Mouse (Mus musculus) neural tube, embryonic 15.5 days (tissue): Measurements from ENCODE around the gene Tmem252. TPM values are rescaled to one million over a fixed set of nuclear protein-coding genes. Genes with fewer than 3 reads are reported as not detected.

Experiments
- ATAC-seq: fragments of 200-750 bp; cut with Nextera tagmentation; 2 replicates; pipeline ENCODE4 v1.8.0; 2017; ENCODE audit warnings: mild to moderate bottlenecking, moderate TSS enrichment, moderate library complexity; ENCODE audit not compliant: low FRiP score
- H3K27ac ChIP-seq: fragments of 300-500 bp; sonication (generic); replicated peaks from 2 replicates; pipeline ENCODE4 v1.5.1; 2015; ENCODE audit warnings: mild to moderate bottlenecking, inconsistent platforms
- H3K27me3 ChIP-seq: fragments of 300-500 bp; sonication (generic); replicated peaks from 2 replicates; pipeline ENCODE4 v1.6.1; 2015; ENCODE audit warnings: inconsistent platforms
- H3K36me3 ChIP-seq: fragments of 300-500 bp; sonication (generic); 2 replicates; pipeline ENCODE4 v1.6.1; 2015; ENCODE audit warnings: inconsistent platforms
- H3K4me1 ChIP-seq: fragments of 300-500 bp; sonication (generic); 2 replicates; pipeline ENCODE4 v1.6.1; 2015; ENCODE audit warnings: inconsistent platforms
- H3K4me2 ChIP-seq: fragments of 300-500 bp; sonication (generic); 2 replicates; pipeline ENCODE4 v1.6.1; 2015; ENCODE audit warnings: inconsistent platforms, mild to moderate bottlenecking, moderate library complexity
- H3K4me3 ChIP-seq: fragments of 300-500 bp; sonication (generic); replicated peaks from 2 replicates; pipeline ENCODE4 v1.5.1; 2015; ENCODE audit warnings: mild to moderate bottlenecking, inconsistent platforms
- H3K9ac ChIP-seq: fragments of 300-500 bp; sonication (generic); replicated peaks from 2 replicates; pipeline ENCODE4 v1.6.1; 2015; ENCODE audit warnings: mild to moderate bottlenecking, inconsistent platforms
- H3K9me3 ChIP-seq: fragments of 300-500 bp; sonication (generic); replicated peaks from 2 replicates; pipeline ENCODE4 v1.6.1; 2016; ENCODE audit warnings: inconsistent platforms
- WGBS: fragments of 180-500 bp; shearing (Covaris S2); methylation state at CpG from one replicate; pipeline ENCODE4 v1.1.7; 2015; ENCODE audit warnings: mixed read lengths; 5-methylcytosine and 5-hydroxymethylcytosine counted together
- polyA plus RNA-seq: library from polyadenylated mRNA; unstranded; fragments of >200 nt; fragmentation: Nextera tagmentation; extraction: Ambion mirVana; gene quantifications from 2 replicates; pipeline ENCODE4 v1.2.1, GENCODE M21; 2015

Tmem252 gene
- polyA plus RNA-seq: 2.4 and 3.6 TPM in 2 replicates

- 70% methylated on average over 3 of the region's 4 CpGs for WGBS
- Histone ChIP-seq H3K9ac (no peak within 1 kb of the TSS), H3K9me3 (no peaks in the 10 kb centered on the region), H3K27ac (peak within 1 kb of the TSS; percentile 23; the same call in 1 of the 2 replicates), H3K4me2 (no peak within 1 kb of the TSS), H3K4me3 (no peak within 1 kb of the TSS), H3K4me1 (no peaks in the 10 kb centered on the region), H3K36me3 (no peaks in the 10 kb centered on the region), H3K27me3 (no peaks in the 10 kb centered on the region)
- ATAC-seq: no peak
Measured at GRCm38 (mm10) chr19:24673762-24674161, at the start of gene Tmem252. Gene Tmem252, plus strand, starts transcription at chr19:24674008.

GRCm38 (mm10) chr19:24628049-24628448, 45.8 kb upstream of the Tmem252 start:
- H3K36me3 ChIP-seq: no peaks in the 10 kb centered on the region
- ATAC-seq: no peak
- no peaks in the 10 kb centered on the region for H3K4me1 ChIP-seq
- no peak overlapping the region for H3K4me3 ChIP-seq
- H3K27ac ChIP-seq: no peak overlapping the region
- no peaks in the 10 kb centered on the region for H3K27me3 ChIP-seq
- H3K9ac ChIP-seq: no peak overlapping the region
- H3K4me2 ChIP-seq: no peak overlapping the region
- WGBS: 79% methylated on average over 4 of the region's 4 CpGs
- H3K9me3 ChIP-seq: no peaks in the 10 kb centered on the region

- WGBS: 90% methylated on average over 3 of the region's 3 CpGs
- no peak for ATAC-seq
- Histone ChIP-seq H3K9me3 (no peaks in the 10 kb centered on the region), H3K36me3 (no peaks in the 10 kb centered on the region), H3K4me2 (no peak overlapping the region), H3K9ac (no peak overlapping the region), H3K4me3 (no peak overlapping the region), H3K4me1 (no peaks in the 10 kb centered on the region), H3K27ac (no peak overlapping the region), H3K27me3 (no peaks in the 10 kb centered on the region)
Measured at GRCm38 (mm10) chr19:24633008-24633407, 40.8 kb upstream of the Tmem252 start.

GRCm38 (mm10) chr19:24634602-24635001, 39.2 kb upstream of the Tmem252 start:
- peak; percentile 53; the same call in 1 of the 2 replicates for ATAC-seq
- H3K27me3 ChIP-seq: no peaks in the 10 kb centered on the region
- no peak overlapping the region for H3K27ac ChIP-seq
- no peaks in the 10 kb centered on the region for H3K4me1 ChIP-seq
- H3K9ac ChIP-seq: no peak overlapping the region
- no peaks in the 10 kb centered on the region for H3K36me3 ChIP-seq
- no peak overlapping the region for H3K4me3 ChIP-seq
- H3K4me2 ChIP-seq: no peak overlapping the region
- H3K9me3 ChIP-seq: no peaks in the 10 kb centered on the region
- 11% methylated on average over 7 of the region's 7 CpGs for WGBS

GRCm38 (mm10) chr19:24636616-24637015, 37.2 kb upstream of the Tmem252 start:
- Histone ChIP-seq H3K36me3 (no peaks in the 10 kb centered on the region), H3K9me3 (no peaks in the 10 kb centered on the region), H3K27me3 (no peaks in the 10 kb centered on the region), H3K9ac (no peak overlapping the region), H3K4me3 (no peak overlapping the region), H3K27ac (no peak overlapping the region), H3K4me2 (no peak overlapping the region), H3K4me1 (no peaks in the 10 kb centered on the region)
- 85% methylated on average over 10 of the region's 10 CpGs for WGBS
- ATAC-seq: no peak

- no peak overlapping the region for H3K27ac ChIP-seq
- H3K4me3 ChIP-seq: no peak overlapping the region
- no peaks in the 10 kb centered on the region for H3K9me3 ChIP-seq
- no peaks in the 10 kb centered on the region for H3K27me3 ChIP-seq
- ATAC-seq: no peak
- H3K4me1 ChIP-seq: no peaks in the 10 kb centered on the region
- H3K4me2 ChIP-seq: no peak overlapping the region
- no peaks in the 10 kb centered on the region for H3K36me3 ChIP-seq
- WGBS: 96% methylated on average over 6 of the region's 6 CpGs
- H3K9ac ChIP-seq: no peak overlapping the region
Measured at GRCm38 (mm10) chr19:24637988-24638387, 35.8 kb upstream of the Tmem252 start.

GRCm38 (mm10) chr19:24640982-24641381, 32.8 kb upstream of the Tmem252 start:
- Histone ChIP-seq H3K27ac (no peak overlapping the region), H3K4me1 (no peaks in the 10 kb centered on the region), H3K4me2 (no peak overlapping the region), H3K9ac (no peak overlapping the region), H3K9me3 (no peaks in the 10 kb centered on the region), H3K36me3 (no peaks in the 10 kb centered on the region), H3K4me3 (no peak overlapping the region), H3K27me3 (no peaks in the 10 kb centered on the region)
- WGBS: 86% methylated on average over 6 of the region's 6 CpGs
- no peak for ATAC-seq

- Histone ChIP-seq H3K27me3 (no peaks in the 10 kb centered on the region), H3K9me3 (no peaks in the 10 kb centered on the region), H3K9ac (no peak overlapping the region), H3K27ac (no peak overlapping the region), H3K4me1 (no peaks in the 10 kb centered on the region), H3K4me3 (no peak overlapping the region), H3K36me3 (no peaks in the 10 kb centered on the region), H3K4me2 (no peak overlapping the region)
- ATAC-seq: no peak
- 74% methylated on average over 10 of the region's 10 CpGs for WGBS
Measured at GRCm38 (mm10) chr19:24644971-24645370, 28.8 kb upstream of the Tmem252 start.

GRCm38 (mm10) chr19:24646162-24646829, 27.5 kb upstream of the Tmem252 start:
- H3K4me3 ChIP-seq: no peak overlapping the region
- 80% methylated on average over 8 of the region's 8 CpGs for WGBS
- no peaks in the 10 kb centered on the region for H3K36me3 ChIP-seq
- no peaks in the 10 kb centered on the region for H3K27me3 ChIP-seq
- H3K9me3 ChIP-seq: no peaks in the 10 kb centered on the region
- H3K27ac ChIP-seq: no peak overlapping the region
- no peak overlapping the region for H3K9ac ChIP-seq
- no peak for ATAC-seq
- no peak overlapping the region for H3K4me2 ChIP-seq
- no peaks in the 10 kb centered on the region for H3K4me1 ChIP-seq

GRCm38 (mm10) chr19:24648016-24648415, 25.8 kb upstream of the Tmem252 start:
- ATAC-seq: no peak
- WGBS: 78% methylated on average over 8 of the region's 8 CpGs
- peaks cover 4% of the 10 kb centered on the region; the same call in 1 of the 2 replicates for H3K4me1 ChIP-seq

GRCm38 (mm10) chr19:24650428-24650827, 23.4 kb upstream of the Tmem252 start:
- no peak overlapping the region for H3K27ac ChIP-seq
- H3K27me3 ChIP-seq: no peaks in the 10 kb centered on the region
- H3K9me3 ChIP-seq: no peaks in the 10 kb centered on the region
- H3K36me3 ChIP-seq: no peaks in the 10 kb centered on the region
- 74% methylated on average over 8 of the region's 8 CpGs for WGBS
- peaks cover 4% of the 10 kb centered on the region; the same call in 1 of the 2 replicates for H3K4me1 ChIP-seq
- no peak for ATAC-seq
- H3K4me2 ChIP-seq: no peak overlapping the region
- H3K4me3 ChIP-seq: no peak overlapping the region
- no peak overlapping the region for H3K9ac ChIP-seq

More at GRCm38 (mm10) chr19:24648016-24648415, 25.8 kb upstream of the Tmem252 start:
- Histone ChIP-seq H3K9ac (no peak overlapping the region), H3K27me3 (no peaks in the 10 kb centered on the region), H3K9me3 (no peaks in the 10 kb centered on the region), H3K27ac (no peak overlapping the region), H3K4me2 (no peak overlapping the region), H3K36me3 (no peaks in the 10 kb centered on the region), H3K4me3 (no peak overlapping the region)

GRCm38 (mm10) chr19:24651595-24651994, 22.2 kb upstream of the Tmem252 start:
- no peak for ATAC-seq

More at GRCm38 (mm10) chr19:24651595-24651994, 22.2 kb upstream of the Tmem252 start:
- H3K27ac ChIP-seq: no peak overlapping the region
- H3K27me3 ChIP-seq: no peaks in the 10 kb centered on the region
- no peak overlapping the region for H3K9ac ChIP-seq
- peaks cover 4% of the 10 kb centered on the region; the same call in 1 of the 2 replicates for H3K4me1 ChIP-seq
- H3K9me3 ChIP-seq: no peaks in the 10 kb centered on the region
- H3K4me2 ChIP-seq: no peak overlapping the region
- no peaks in the 10 kb centered on the region for H3K36me3 ChIP-seq
- WGBS: 41% methylated on average over 2 of the region's 2 CpGs
- H3K4me3 ChIP-seq: no peak overlapping the region
